Mouse (Mus musculus) common myeloid progenitor, adult 5-6 weeks (primary cell): Measurements from ENCODE around the gene Plekhj1. TPM values are rescaled to one million over a fixed set of nuclear protein-coding genes. Genes with fewer than 3 reads are reported as not detected.

Experiments
- ATAC-seq: replicated peaks from 2 replicates; pipeline ENCODE4 v1.8.0; 2016; ENCODE audit warnings: low read depth, mild to moderate bottlenecking, moderate TSS enrichment, inconsistent platforms; ENCODE audit not compliant: poor library complexity, severe bottlenecking
- total RNA-seq: library from RNA; stranded (forward); fragments of 200-1000, 187-1606 nt; gene quantifications from 2 replicates; pipeline ENCODE4 v1.2.3, GENCODE M21; 2017

Gene Plekhj1
- total RNA-seq, 1 experiment from 2014 or later: 36.7 TPM

DNA sequence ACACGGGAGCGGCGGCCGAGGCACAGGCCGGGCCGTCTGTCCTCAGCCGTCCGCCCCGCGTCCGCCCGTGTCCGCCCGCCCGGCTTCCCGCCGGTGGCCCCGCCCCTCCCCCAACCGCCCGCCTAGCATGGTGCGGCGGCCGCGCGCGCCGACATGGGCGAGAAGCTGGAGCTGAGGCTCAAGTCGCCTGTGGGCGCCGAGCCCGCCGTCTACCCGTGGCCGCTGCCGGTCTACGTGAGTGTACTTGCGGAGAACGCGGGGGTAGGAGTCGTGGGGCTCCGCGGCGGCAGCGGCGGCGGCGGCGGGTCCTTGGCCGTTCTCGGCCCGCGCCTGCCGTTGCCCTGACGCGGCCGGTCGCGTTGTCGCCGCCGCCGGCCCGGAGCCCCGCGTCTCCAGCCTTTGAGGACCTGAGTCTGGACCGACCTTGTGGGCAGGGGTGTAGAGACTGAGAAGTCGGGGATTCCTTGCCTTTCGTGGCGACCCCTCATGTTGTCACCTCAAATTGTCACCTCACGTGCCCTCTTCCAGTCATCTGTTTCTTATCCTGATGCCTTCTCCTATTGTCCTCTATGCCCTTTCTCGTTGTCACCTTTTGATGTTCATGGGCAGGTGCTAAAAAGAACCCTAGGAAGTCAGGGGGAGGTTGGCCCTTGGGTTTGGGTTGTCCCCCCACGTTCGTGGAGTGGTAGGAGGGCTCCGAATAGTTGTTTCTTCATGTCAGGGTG is 43.0 kb downstream of the Plekhj1 start:
- no peak for ATAC-seq

DNA sequence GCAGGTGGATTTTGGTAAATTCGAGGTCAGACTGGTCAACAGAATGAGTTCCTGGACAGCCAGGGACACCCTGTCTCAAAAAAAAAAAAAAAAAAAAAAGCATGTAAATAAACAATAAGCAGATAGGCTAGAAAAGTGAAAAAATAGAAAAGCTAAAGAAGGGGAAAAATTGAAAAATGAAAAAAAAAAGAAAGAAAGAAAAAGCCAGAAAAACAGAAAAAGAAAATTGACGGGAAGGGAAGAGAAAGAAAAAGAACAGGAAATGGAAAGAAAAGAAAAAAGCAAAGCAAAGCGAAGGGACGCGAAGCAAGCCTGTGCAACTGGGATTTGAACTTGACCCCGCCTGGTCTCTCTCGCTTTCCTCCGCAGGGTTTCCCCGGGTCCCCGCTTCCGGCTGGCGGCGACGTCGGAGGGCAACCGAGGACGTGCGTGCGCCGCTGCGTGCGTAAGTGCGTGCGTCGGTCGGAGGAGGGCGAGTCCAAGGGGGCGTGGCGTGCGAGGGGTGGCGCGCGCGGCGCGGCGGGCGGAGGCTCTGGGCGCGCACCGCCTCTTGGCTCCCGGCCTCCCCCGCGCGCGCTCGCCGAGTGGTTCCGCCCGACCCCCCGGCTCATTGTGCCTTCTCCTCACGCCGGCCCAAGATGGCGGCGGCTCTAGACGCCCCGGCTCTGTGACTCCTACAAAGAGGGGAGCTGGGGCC is 43.7 kb downstream of the Plekhj1 start, which contains the start of gene Dot1l:
TSS of gene Dot1l (plus strand) at position 613 of the 697 bp plus-strand sequence.
- peak; percentile 59 for ATAC-seq

DNA sequence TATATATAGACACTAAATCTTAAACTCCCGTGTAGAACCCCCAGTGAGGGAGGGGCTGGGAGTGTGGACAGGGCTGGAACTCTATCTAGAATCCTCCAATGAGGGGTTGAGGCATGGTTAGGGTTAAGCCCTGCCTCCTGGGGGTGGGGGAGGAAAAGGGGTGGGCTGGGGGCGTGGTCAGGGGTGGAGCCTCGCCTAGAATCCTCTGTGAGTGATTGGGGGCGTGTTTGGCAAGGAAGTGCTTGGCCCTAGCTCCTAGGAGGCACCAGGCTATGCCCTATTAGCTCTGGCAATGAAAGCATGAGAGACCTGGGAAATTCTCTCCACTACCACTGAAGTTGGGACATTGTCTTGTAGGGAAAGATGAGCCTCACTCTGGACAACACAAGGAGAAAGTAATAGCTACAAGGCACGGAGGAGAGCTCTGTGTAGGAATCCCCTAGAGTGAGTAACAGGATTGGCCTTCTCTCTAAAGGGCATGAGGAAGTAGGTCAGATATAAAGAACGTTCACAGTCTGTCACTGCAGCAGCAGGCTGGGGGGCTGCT is 46.3 kb downstream of the Plekhj1 start:
- ATAC-seq: peak; percentile 59

DNA sequence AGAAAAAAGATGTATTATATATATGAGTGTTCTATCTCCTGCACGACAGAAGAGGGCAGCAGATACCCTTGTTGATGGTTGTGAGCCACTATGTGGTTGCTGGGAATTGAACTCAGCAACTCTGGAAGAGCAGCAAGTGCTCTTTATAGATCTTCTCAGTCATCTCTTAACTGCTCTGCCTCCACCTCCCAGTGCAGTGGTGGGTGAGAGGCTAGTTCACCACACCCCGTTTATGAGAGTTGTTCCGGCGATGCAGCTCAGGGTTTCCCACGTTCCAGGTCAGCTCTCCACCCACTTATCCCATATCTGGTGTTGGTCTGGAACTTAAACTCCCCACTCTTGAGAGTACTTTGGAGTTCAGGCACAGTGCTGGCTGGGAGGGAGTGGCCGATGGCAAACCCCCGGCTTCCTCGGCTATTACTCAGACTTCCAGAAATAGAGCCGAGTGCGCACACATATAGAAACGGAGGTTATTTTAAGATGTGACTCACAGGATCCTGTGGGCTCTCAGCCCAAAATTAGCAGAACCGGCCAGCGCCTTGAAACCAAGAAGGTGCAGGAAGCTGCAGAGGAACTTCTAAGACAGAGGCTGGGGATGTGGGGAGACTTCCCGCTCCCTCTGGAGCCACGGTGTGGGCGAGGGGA is 47.1 kb downstream of the Plekhj1 start:
- peak; percentile 55 for ATAC-seq

DNA sequence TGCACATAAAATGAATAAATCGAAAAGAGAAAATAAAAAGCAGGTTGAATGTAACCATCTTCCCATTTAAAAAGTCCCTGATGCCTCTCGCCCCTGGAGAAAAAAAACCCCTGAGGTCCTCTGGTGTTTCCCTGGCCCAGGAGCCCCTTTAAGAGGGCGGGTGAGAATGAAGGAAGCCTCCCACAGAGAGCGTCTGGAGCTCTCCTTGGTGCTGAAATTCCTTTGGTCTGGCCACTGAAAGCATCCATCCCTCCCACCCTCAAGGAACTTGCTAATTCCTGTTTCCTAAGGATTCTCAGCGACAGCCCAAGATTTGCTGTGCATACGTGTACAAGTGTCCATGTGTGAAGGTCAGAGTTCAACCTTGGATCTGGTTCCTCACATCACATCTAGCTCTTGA is 49.8 kb downstream of the Plekhj1 start:
- ATAC-seq: 0 out of 2 replicates have a peak, but pooled peaks have one; percentile 16

DNA sequence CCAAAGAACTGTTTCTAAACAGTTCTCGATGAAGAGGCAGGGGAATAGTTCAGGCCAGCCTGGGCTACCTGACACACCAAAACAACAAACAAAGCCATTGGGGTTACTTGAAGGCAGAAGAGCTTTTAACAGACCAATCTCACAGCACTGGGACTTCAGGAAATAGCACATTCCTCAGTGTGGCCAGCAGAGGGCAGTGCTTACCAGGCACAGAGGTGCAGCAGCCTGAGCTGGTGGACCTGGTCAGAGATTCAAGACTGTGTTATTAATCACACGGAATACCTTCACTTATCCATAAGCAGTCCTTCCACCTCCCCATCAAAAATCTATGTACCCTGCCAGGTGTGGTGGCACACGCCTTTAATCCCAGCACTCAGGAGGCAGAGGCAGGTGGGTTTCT is 51.0 kb downstream of the Plekhj1 start:
- peak; percentile 31; the same call in 1 of the 2 replicates for ATAC-seq

Other genes with a start within 250 kb of the Plekhj1 start
- gene Rexo1, start 237.1 kb downstream of the Plekhj1 start, total RNA-seq: 12.3 and 19.2 TPM in 2 replicates
- gene Klf16, start 221.3 kb downstream of the Plekhj1 start, total RNA-seq: 8.6 and 10.6 TPM in 2 replicates
- 15.3 and 29.6 TPM in 2 replicates for gene Abhd17a, start 208.3 kb downstream of the Plekhj1 start, total RNA-seq
- gene Scamp4, start 195.8 kb downstream of the Plekhj1 start, total RNA-seq: 10.8 and 13.3 TPM in 2 replicates
- gene Adat3, start 195.7 kb downstream of the Plekhj1 start, total RNA-seq: 0.96 TPM in 1 of 2 replicates, not detected in the other
- 0.24 and 0.27 TPM in 2 replicates for gene Gm49322, start 192.6 kb downstream of the Plekhj1 start, total RNA-seq
- 132 and 167 TPM in 2 replicates for gene Csnk1g2, start 175.8 kb downstream of the Plekhj1 start, total RNA-seq
- gene Btbd2, start 141.6 kb downstream of the Plekhj1 start, total RNA-seq: 19.2 and 27.1 TPM in 2 replicates
- 37.5 and 55.6 TPM in 2 replicates for gene Mknk2, start 120.5 kb downstream of the Plekhj1 start, total RNA-seq
- 42.9 and 49.3 TPM in 2 replicates for gene Mob3a, start 96.6 kb downstream of the Plekhj1 start, total RNA-seq
- 6.4 and 10.4 TPM in 2 replicates for gene Izumo4, start 96.4 kb downstream of the Plekhj1 start, total RNA-seq
- 33.6 and 39.4 TPM in 2 replicates for gene Ap3d1, start 56.4 kb downstream of the Plekhj1 start, total RNA-seq
- gene Dot1l, start 43.4 kb downstream of the Plekhj1 start, total RNA-seq: 7.6 and 19.5 TPM in 2 replicates
- gene Sf3a2, start 428 bp downstream of the Plekhj1 start, total RNA-seq: 26.6 and 46.7 TPM in 2 replicates
- 0.58 TPM in 1 of 2 replicates, not detected in the other for gene Amh, start 6.6 kb upstream of the Plekhj1 start, total RNA-seq
- not detected in 2 replicates for gene Jsrp1, start 14.9 kb upstream of the Plekhj1 start, total RNA-seq
- gene Oaz1, start 28.0 kb upstream of the Plekhj1 start, total RNA-seq: 288 TPM in 2 replicates
- gene Lingo3, start 45.4 kb upstream of the Plekhj1 start, total RNA-seq: 0.05 TPM in 1 of 2 replicates, not detected in the other
- gene Lsm7, start 56.6 kb upstream of the Plekhj1 start, total RNA-seq: 398 and 403 TPM in 2 replicates
- gene Sppl2b, start 56.6 kb upstream of the Plekhj1 start, total RNA-seq: 29.8 and 37.1 TPM in 2 replicates
- gene Tmprss9, start 73.2 kb upstream of the Plekhj1 start, total RNA-seq: not detected in 2 replicates
- 40.2 and 52.3 TPM in 2 replicates for gene Timm13, start 102.3 kb upstream of the Plekhj1 start, total RNA-seq
- 44.0 and 46.6 TPM in 2 replicates for gene Lmnb2, start 119.6 kb upstream of the Plekhj1 start, total RNA-seq
- gene Gadd45b, start 131.4 kb upstream of the Plekhj1 start, total RNA-seq: 6.9 and 7.5 TPM in 2 replicates
- 0.18 and 2.2 TPM in 2 replicates for gene Gng7, start 216.3 kb upstream of the Plekhj1 start, total RNA-seq
- gene Diras1, start 227.0 kb upstream of the Plekhj1 start, total RNA-seq: not detected in 2 replicates
- 4.1 and 5.5 TPM in 2 replicates for gene Slc39a3, start 238.8 kb upstream of the Plekhj1 start, total RNA-seq